Mouse (Mus musculus): ENCODE data around the gene Cacna1s.

- TF ChIP-seq CTCF (IDR thresholded peaks at IDR 0.05; ENCODE audit: borderline replicate concordance, extremely low read depth, insufficient read depth, insufficient read length): no peak
- no peak for TF ChIP-seq POLR2A (IDR thresholded peaks at IDR 0.05; ENCODE audit: borderline replicate concordance, extremely low read depth, insufficient read depth, insufficient read length, poor library complexity, severe bottlenecking)
These were observed 89.8 kb downstream of the Cacna1s start for GRCm38 (mm10) chr1:136142336-136142735.

All from brain, embryonic 14.5 days (tissue).